Mouse (Mus musculus) adrenal gland, postnatal 14 days (tissue): ENCODE measurements around the gene Aox2. TPM values are rescaled to one million over a fixed set of nuclear protein-coding genes. Genes with fewer than 3 reads are reported as not detected.
A peak's percentile ranks its signal among the peaks of the same experiment; 100 is the strongest.

Experiments
- DNase-seq: peaks from one replicate; pipeline ENCODE4 v3.0.0; 2021; ENCODE audit warnings: mixed read lengths
- long read RNA-seq, 2 experiments: library from polyadenylated mRNA; stranded (forward); transcript quantifications; one replicate each; pipeline ENCODE4 v2.0.0; 2021
- total RNA-seq: library from RNA; stranded (reverse); gene quantifications from 2 replicates; pipeline ENCODE4 v1.2.3, GENCODE M21; 2021

Aox2 gene
- 0.23 and 0.26 TPM in 2 replicates for total RNA-seq
- long read RNA-seq, experiment 1, result 0 reads
- long read RNA-seq, experiment 2, partial matches to known transcripts, result 0 of 2 reads
- long read RNA-seq, experiment 2, other reads (novel, unspliced or antisense), result 2 of 2 reads

- DNase-seq, result no peak
These were observed at the start of gene Aox2 for GRCm38 (mm10) chr1:58278026-58278425. Gene Aox2, plus strand, starts transcription at chr1:58278326.

DNA sequence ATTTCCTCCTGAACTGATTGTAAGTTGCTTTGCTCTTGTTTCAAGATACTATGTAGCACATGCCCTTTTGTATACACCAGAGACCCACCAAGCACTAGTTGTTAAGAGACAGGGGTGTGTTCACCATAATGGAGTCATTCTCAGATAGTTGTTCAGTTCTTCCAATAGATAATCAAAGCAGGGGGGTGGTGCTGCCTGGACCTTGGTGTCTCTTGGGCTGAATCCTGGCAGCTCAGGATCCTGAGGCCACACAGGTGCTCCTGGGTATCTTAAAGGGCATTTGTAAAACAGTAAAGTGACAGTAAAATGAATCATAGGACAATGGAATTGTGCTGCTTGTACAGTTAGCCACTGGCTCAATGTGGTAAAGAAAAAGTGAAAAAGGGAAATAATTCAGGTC, 49.2 kb upstream of the Aox2 start:
- no peak for DNase-seq

- peak; percentile 6 for DNase-seq
These were observed 48.4 kb upstream of the Aox2 start for GRCm38 (mm10) chr1:58229774-58230173.

DNA sequence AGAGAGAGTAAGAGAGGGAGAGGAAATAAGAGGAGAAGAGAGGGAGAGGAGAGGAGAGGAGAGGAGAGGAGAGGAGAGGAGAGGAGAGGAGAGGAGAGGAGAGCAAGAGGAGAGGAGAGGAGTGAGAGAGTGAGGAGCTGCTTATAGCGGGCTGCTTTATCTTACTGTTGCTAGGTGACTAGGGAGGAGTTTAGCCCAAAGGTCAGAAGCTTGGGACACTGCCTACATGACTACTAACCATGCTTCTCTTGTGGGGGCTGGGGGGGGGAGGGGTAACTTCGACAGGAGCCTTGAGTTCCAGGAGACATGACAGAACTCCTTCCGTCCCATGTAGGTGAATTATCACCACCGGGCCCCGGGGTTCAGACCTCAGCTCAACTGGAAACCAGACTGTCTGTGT, 47.6 kb upstream of the Aox2 start:
- DNase-seq, result peak; percentile 13

DNA sequence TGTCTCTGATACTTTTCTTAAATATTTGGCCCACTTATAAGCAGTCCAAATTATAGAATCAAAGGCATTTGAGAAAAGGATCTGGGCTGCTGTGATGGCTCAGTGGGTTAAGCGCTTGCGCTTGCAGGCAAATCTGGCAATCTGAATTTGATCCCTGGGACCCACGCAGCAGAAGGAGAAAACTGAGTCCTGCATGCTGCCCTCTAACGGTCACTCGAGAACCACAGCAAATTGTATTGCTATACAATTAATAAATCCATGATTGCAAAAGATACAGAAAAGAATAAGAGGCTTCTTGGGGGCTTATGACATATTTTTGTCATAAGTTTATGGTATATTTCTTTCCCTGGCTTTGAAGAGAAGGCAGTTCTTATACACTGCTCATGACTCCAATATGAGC, 42.7 kb upstream of the Aox2 start:
- DNase-seq, result no peak

- DNase-seq, result peak; percentile 49
These were observed 40.4 kb upstream of the Aox2 start for GRCm38 (mm10) chr1:58237527-58238299.

- no peak for DNase-seq
These were observed 39.7 kb upstream of the Aox2 start for GRCm38 (mm10) chr1:58238440-58238839.

GRCm38 (mm10) chr1:58238961-58239360, 39.2 kb upstream of the Aox2 start:
- DNase-seq, result no peak

DNA sequence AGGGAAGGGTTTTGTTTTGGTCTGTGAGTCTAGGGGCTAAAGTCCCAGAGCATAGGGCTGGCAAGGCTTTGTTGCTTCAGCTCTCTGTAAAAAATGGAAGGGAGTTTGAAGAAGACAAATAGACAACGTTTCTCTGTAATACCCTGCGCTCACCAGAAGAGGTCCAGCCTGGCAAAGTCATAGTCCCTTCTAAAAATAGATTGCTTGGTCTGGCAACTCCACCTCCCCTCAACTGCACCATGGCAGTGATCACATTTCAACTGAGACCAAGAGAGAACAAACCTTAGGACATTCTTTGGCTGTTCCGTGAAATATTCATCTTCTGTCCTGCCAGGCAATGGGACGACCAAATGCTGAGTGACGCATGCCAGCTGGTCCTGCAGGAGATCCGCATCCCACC, 37.8 kb upstream of the Aox2 start:
- DNase-seq, result peak; percentile 9

DNA sequence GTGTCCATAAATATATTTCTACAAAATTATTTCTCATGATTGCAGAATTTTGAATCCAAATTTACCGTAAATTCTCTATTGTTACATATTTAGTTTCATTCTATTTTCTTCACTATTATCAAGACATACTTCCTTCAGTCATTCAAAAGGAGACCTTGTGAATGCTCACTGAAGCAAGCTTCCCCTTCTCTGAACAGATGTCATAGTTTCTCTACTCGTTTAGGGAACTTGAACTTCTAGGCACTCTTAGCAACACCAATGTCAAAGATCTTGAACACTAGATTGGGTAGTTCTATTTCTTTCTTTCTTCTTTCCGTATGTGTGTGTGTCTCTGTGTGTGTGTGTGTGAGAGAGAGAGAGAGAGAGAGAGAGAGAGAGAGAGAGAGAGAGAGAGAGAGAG, 33.6 kb upstream of the Aox2 start:
- no peak for DNase-seq

DNA sequence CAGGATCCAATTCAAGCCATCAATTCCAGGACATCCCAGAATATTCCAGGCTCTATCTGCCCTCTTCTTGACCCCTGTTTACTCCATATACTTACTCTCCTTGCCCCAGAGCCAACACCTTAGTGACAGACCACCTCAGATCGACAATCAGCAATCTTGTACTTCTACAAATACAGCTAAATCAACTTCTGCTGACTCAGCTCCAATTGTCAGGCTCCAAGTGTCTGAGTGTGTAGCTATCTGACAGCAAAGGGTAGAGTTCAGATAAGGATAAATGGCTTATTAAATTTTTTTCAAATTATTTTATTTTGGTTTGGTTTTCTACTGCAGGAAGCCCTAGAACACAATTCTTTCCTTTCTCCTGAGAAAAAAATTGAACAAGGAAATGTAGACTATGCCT, 29.6 kb upstream of the Aox2 start:
- DNase-seq, result no peak

DNA sequence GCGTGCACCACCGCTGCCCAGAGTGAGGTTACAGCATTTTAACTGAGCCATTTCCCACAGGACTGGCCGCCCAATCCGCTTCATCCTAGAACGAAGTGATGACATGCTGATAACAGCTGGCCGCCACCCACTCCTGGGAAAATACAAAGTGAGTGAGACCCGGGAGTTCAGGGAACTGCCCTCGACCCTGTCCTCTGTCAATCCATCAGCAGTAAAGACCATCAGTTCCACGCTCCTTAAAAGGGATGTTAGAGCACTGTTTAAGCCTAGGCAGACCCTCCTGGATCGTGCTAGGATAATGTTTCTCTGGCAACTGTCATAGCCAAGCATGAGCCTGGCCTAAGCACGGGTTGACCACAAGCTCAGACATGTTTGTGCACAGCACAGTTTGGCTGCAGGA, 24.7 kb upstream of the Aox2 start:
- no peak for DNase-seq

DNA sequence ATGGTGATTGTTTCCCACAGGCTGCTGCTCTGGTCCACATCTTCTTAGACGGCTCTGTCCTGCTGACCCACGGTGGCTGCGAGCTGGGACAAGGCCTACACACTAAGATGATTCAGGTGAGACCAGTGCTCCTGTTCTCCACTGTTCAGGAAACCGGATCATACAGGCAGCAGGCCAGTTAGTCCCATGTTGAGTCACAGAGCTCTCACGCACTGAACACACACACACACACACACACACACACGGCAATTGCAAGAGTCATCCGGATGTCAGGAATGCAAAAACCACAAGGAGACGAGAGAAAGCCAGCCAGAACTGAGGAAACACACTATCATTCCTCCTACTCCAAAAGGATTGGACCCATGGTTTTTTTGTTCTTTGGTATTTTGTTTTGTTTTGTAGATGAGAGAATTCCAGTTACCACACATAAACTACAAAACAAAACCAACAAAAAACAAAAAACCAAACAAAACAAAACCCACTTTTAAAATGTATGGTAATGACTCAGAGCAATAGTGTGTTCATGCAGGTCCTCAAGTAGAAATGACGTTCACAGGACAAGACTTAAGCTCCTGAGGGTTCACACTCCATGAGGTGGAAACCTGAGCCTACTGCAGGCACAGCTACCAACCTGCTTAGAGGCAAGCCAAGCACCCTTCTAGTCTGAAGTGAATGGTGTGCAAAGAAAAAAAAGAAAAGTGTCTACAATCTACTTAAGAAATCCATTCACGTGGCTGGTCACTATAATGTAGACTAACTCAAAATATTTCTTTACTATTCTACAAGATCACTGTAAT, 20.7 kb upstream of the Aox2 start:
- DNase-seq, result peak; percentile 37

GRCm38 (mm10) chr1:58260311-58260710, 17.8 kb upstream of the Aox2 start:
- DNase-seq, result no peak

GRCm38 (mm10) chr1:58268231-58268630, 9.9 kb upstream of the Aox2 start:
- DNase-seq, result no peak

- DNase-seq, result peak; percentile 64
These were observed 7.1 kb upstream of the Aox2 start for GRCm38 (mm10) chr1:58270807-58271569.

DNA sequence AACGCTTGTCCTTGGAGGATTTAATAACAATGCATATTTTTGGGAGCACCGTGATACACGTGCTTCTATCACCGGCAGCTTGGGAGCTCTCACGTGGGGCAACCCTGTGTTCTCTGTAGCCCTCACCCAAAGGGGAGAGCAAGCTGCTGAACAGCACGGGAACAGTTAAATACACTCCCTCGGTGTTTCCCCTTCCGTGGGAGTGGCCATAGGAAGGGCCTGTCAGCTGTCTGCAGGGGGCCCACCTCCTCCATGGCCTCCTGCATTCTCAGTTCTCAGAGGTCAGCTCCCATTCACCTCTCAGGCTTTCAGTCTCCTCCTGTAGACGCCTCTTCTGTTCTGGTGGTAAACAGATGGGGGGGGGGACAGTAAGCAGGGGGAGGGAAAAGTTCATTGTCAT, 2.2 kb upstream of the Aox2 start:
- DNase-seq, result no peak

DNA sequence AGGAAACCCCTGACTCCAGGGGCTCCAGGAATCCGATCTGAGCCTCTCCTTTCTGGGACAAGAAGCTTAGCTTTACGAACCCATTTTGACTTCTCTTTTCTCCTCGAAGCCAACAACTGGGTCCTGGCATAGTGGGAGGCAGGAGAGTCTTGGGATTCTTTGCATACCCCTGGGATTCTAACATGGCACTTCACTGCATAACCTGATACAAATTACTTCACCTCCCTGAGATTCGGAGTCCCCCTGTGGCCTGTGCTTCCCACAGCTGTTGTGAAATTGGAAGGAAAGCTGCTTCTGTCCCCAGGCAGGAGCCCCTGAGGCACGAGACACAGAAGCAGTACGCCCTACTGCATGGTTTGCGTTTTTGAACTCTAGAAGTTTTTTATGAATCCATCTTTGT, 387 bp downstream of the Aox2 start:
- DNase-seq, result peak; percentile 38

- peak; percentile 41 for DNase-seq
These were observed 2.3 kb downstream of the Aox2 start for GRCm38 (mm10) chr1:58280381-58280780.

DNA sequence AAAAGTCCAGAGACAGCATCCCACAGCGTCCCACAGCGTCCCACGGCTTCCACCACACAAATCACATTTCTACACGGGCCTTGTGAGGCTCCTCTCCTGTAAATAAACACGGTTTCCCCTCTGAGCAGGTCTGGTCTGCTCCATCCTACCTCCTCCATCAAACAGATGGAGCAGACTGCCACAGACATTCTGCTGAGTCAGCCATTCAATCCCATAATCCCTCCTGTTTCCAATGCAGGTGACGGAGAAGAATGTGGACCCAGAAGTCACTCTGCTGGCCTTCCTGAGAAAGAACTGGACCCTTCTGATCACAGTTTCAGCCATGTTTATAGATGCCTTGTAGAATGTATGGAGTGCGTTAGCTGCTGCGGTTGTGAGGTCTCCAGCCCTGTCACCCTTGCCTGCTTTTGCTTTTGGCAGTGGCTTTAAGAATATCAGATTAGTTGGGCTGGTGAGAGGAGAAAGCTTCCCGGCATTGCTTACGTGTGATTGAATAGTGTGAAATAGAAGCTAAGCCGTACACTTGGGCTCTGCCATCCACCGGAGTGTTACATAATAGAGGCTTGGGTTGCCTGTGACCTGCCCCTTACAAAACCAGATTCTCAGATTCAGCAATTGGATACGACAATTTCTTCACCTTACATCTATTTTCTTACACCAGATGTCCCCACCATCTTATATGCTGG, 3.0 kb downstream of the Aox2 start:
- no peak for DNase-seq

GRCm38 (mm10) chr1:58281625-58281988, 3.5 kb downstream of the Aox2 start:
- no peak for DNase-seq

DNA sequence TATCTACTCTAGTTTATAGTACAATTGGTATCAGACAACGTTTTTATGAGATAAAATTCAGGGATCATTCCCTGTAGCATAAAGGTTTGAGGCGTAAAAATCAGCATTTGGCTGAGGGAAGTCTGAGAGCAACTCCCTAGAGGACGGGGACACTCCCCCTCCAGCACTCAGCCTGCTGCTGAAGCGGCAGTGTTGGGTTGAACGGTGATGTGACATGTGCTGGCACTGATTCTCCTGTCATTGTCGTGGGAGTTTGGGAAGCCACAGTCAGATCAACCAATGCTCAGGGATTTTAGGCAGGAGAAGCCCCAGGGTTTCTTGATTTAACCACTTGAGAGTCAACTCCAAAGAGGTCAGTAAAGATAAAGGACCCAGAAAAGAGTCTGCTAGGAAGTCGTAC, 6.4 kb downstream of the Aox2 start:
- no peak for DNase-seq
